Mouse (Mus musculus) ovary, adult 18-20 months (tissue): ENCODE data around the gene Magi2.
"Not testable (repeated sequence)": the region's sequence is repeated elsewhere in the genome, so short reads cannot be mapped to it uniquely, and the experiment has no call there.

Experiments used
- DNase-seq: peaks from one replicate; pipeline ENCODE4 v3.0.0; 2022; ENCODE audit warnings: low spot score, mixed read lengths

Magi2 gene

DNA sequence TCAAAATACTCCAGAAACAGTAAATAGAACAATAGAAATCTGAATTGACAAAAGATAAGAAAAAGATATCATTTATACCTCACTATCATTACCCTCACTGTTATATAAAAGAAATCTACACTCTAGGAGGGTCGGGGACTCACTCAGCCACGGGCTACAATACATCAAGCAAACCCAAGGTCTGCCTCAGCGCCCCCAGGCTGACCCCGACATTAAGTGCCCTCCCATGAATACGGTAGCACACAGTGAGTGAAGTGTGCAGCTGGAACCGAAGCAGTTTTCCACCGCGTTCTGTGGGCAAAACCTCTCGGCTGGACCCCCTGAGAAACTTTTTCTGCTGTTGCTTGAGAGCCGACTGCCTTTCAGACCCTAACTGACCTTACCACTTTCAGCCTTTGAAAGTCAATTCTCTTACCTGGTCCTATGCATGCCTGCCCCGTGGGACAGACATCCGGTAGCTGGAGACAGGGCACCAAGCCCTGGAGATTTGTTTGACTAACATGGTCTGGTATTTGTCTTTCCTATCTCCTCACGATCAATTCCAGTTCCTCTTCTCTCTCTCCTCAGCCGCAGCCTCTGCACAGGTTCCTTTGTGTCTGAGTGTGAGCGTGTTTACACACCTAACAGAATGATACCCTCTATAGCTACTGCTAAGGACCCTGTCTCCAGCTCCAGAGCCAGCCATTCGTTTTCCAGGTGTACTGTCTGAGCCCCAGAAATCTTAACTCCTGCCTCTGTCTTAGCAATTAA lies 1285.7 kb downstream of the Magi2 start:
- no peak for DNase-seq

DNA sequence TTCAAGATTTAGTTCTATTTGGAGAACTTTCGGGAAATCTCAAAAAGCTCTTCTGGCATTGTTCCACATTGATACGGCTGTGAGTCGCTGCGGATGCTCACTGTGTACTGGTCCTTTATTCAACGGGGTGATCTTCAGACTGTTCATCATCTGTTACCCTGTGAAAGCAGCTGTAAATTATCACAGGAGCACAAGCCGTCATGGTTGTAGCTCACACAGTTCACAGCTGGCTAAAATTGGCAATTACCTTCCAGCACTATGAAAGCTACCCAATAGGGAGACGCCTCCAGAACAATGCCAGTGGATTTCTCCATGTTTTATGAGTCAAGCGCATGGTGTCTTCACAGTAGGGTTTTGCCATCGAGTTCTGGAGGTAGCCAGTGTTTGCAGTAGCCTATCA lies 1294.8 kb downstream of the Magi2 start:
- DNase-seq: no peak

DNA sequence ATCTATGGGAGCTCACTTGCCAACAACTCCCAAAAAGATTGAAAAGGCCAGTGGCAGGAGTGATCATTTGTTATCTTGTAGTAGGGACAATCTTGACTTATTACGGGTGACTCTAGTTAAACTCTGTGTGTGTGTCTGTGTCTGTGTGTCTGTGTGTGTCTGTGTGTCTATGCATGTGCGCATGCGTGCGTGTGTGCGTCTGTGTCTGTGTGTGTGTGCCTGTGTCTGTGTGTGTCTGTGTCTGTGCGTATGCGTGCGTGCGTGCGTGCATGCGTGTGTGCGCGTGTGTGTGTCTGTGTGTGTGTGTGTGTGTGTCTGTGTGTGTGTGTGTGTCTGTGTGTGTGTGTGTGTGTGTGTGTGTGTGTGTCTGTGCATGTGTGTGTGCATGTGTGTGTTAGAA lies 1295.2 kb downstream of the Magi2 start:
- no peak for DNase-seq

DNA sequence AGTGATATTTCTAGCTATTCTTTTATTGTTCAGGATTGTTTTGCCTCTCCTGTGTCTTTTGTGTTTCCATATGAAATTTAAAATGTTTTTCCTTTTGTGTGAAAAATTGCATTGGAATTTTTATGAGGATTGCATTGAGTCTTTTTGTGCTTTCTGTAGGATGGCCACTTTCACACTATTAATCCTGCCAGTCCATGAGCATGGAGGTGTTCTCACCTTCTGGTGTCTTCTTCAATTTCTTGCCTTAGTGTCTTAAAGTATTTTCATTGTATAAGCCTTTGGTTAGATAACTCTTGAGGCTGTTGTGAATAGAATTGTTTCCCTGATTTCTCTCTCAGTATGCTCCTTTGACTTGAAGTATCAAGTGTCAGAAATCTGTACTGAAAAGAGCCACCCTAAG lies 1296.9 kb downstream of the Magi2 start:
- no peak for DNase-seq

DNA sequence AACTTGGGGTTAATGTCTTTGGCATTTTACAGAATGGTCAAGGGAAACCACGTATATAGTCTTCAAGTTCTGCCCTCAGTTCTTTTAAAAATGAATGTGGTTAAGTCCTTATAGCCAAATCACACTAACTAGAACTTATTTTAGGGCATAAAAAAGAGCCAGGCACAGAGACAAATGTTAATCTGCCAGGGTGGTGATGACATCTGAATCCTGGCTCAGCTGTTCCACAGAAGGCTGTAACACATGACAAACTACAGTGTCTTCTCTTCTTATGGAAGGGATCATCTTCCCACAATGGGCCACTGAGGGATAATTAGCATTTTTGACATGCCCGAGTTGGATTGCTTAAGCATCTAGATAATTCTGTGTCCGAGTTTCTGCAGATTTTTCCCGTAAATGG lies 1299.8 kb downstream of the Magi2 start:
- not testable (repeated sequence) for DNase-seq

DNA sequence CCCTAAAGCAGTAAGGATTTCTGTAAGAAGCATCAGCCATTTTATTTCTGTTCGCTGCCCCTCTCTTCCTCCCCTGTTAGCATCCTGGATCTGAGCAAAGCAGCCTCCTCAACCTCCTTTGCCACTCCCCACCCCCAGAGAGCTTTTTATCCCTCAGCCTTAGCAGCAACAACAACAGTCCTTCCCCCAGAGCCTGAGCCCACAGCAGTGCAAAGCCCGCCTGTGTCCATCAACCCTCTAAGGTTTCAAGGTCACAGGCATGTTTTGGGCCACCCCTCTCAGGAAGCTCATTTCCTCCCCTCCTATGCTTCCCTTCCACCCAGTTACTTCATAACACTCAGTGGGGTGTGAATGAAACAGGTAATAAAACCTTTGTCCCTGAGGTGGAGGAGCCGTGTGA lies 1309.7 kb downstream of the Magi2 start:
- DNase-seq: no peak

DNA sequence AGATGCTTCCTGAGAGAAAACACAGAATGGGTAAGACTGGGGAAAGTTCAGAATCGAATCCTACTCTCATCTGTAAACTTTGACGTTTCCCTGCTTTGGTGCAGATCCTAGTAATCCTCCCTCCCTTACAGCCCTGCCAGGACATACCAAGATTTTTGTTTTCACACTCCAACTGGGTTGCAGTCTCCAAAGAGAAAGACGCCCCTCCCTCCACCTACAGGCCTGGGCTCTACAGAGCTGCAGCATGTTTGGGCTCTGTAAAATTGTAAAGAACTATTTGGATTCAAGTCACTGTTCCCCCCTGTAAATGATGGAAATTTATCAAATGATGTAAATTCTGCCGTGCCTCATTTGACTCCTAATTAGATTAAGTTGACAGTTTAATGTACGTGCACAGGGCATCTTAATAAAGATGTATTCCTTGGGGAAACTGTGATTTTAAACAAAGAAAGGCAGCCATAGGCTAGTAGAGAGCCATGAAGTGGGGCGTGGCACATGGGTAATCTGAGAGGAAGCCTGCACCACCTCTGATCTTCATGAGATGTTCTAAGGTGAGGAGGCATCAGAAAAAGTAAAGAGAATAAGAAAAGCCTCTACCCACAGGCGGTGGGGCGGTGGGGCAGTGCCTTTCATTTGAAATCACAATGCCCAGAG lies 1310.7 kb downstream of the Magi2 start:
- DNase-seq: no peak

DNA sequence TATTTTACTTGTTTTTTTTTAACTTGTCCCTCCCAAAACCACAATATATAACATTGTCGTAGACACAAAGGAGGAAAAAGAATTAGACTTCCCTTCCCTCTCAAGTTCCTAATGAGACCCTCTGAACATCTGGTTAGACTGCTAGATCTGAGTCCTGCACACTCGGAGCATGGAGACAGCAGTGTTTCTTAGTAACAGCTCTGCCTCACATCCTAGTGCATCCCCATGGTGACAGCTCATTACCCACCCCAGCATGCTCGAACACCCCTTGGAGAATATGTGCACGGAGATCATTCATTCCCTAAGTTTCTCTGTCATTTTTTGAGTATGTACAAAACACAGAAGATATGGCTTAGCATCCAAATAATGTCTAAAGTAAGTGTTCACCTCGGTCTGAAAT lies 1317.5 kb downstream of the Magi2 start:
- DNase-seq: no peak

DNA sequence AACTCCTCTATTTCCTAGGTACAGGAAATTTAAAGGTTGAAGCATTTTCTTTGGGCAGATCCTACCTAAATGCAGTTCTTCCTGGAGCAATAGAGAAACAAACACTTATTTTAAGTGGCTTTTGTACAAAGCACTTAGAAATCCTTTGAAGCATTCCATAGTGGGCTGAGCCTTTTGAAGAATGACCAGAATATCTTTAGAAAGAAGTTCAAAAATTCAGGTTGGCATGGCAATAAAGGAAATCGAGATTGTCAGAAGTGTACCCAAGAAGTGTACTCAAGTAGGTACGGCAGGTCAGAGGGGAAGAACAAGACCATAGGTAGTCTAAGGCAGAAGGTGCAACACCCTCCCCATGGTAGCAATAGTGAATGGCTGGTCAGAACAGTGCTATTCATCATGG lies 1332.5 kb downstream of the Magi2 start:
- no peak for DNase-seq

DNA sequence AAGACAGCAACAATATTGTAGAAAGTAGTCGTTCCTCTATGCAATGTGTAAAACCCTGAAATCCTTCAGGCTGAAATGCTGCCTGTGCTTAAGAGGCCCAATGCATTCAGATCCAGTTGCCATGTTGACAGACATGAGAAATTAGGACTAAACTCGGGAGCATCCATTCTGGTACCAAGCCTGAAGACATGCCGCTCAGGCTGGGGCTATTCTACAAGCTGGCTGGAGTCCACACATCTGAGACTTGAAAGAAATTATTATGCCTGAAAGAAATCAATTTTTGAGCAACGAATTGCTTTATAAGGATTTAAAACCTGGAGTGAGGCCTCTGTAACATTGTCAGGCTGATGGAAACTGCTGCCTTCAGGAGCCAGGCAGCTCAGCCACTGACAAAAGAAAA lies 1333.0 kb downstream of the Magi2 start:
- DNase-seq: no peak

DNA sequence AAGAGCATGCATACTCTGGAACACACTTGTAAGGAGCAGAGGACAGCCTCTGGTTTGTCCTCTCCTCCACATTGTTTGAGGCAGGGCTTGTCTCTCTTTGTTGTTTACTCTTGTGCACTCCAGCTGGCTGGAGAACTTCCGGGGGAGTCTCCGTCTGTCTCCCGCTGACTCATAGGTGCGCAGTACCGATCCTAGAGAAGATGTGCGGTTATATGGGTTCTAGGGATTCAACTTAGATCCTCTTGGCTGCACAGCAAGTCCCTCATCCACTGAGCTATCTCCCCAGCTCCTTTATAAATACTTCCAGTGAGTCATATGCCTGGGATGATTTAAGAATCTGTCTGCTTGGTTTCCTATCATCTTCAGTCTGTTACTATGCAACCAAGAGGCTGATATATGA lies 1341.6 kb downstream of the Magi2 start:
- DNase-seq: no peak

DNA sequence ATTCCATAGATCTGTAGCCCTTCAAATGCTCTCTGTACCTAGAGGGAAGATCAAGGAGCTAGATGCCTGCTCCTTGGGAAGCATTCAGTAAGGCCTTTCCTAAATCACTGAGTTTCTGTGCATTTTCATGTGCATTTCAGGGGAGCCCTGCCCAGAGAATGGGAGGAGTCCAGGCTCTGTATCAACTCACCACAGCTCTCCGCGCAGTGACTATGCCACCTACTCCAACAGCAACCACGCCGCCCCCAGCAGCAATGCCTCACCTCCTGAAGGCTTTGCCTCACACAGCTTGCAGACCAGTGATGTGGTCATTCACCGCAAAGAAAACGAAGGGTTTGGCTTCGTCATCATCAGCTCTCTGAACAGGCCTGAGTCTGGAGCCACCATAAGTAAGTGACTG lies 1342.1 kb downstream of the Magi2 start:
- DNase-seq: no peak

DNA sequence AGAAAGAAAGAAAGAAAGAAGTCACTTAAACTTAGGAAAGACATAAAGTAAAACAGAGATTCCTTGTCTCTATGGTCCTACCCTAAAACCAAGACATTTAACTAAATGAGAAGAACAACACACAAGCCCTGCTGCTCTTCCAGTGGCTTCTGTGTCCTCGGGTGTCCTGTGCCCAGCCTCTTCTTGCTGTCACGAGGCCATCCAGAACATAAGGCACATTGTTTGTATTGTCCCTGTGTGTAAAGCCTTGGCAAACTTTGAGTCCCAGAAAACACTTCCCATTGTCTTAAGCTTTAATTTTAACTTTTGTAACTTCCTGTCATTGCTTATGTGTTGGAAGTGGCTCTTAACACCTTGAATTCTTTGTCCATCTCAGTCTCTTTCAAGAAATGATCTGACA lies 1348.0 kb downstream of the Magi2 start:
- no peak for DNase-seq

DNA sequence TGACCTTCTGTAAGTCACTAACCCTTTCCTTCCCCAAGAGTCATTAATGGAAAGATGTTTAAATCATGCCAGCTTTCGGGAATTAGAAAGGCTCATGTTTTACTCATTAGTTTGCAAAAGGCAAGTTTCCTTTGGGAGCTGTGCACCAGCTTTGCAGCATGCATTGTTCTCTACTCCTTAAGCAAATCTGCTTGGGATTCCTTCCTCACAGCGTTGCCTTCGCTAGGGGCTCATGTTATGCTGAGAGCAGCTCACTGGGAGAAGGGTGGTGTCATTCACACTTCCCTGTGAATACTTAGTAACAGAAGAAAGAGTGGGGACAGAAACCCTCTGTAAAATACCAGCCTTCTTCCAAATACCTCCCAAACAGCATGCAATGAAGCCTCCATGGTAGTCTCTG lies 1349.0 kb downstream of the Magi2 start:
- DNase-seq: no peak

DNA sequence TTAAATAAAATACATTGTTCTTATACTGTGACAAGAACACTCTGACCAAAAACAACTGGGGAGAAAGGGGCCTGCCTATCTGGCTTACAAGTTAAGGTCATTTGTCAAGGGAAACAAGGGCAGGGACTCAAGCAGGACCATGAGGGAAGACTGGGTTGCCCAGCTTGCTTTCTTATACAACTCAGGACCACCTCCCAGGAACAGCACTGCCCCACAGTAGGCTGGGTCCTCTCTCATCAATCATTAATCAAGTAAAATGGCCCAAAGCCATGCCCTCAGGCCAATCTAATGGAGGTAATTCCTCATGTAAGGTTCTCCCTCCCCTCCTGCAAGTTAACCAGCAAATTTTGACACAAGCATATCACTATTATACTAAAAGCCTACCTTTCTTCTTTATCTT lies 1349.4 kb downstream of the Magi2 start:
- DNase-seq: no peak

DNA sequence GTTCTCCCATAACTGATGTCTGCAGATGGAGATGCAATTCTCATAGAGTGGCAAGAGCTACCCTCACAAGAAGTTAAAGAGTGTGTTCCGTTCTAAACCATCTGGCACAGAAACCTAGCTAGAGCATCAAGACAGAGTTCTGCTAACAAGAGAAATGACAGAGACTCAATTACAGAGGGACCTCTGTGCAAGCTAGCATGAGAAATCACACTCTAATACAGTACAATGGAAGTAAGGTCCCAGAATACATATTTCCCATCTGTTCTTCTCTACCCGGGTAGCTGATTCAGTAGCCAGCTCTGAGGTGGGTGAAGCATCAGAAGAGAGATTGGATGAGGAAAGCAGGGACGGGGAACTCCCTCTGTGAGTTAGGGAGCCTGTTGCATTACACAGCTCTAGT lies 1351.8 kb downstream of the Magi2 start:
- no peak for DNase-seq

DNA sequence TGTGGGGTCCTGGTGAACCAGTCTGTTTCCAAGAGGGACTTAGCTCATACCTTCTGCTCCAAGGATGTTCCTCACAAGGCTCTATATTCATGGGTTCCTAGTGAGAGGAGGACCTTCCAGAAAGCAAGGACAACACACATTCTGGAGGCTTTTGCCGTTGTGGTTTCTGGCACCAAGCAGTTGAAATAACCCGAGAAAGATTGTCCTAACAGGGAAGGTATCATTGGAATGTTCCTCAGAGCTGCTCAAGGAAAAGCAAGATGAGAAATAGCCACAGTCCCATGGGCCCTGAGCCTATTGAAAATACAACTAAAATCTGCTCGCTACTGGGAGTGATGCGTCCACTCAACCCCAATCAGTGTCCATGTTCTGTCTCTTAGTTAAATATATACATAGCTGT lies 1353.8 kb downstream of the Magi2 start:
- no peak for DNase-seq

DNA sequence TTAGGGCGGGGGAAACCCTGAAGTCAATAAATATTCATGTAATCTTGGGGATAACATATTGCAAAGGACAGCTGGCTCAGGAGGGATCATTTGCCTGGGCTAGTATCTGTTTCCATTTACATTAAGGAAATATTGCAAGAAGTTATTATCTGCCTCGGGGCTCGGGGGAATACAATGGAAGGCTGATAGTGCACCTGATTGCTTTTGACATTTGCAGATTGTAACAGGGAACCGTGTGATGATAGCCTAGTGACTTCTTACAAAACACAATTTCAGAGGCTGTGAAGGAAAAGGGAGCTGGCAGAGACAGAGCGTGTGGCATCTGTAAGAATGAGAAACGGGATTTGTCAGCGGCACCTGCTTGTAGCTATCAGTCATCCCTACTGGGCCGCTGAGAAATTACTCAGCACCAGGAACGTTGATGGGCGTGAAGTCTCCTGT lies 1356.2 kb downstream of the Magi2 start:
- DNase-seq: no peak

DNA sequence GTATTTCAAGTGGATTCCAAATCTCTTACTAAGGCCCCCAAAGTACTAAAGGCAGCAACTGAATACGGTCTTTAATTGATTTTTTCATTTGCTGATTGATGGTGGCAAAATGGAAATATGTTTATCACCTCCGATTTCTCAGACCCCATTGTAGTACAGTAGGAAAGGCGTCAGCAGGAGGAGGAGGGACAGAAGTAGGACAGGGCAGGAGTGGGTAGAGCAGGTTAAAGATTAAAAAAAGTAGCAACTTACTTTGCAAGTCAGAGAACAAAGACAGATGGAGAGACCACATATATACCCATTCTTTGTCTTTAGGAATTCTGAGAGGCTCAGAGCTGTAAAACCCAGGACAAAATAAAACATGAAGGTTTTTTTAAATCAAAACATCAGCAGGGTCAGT lies 1356.8 kb downstream of the Magi2 start:
- no peak for DNase-seq

DNA sequence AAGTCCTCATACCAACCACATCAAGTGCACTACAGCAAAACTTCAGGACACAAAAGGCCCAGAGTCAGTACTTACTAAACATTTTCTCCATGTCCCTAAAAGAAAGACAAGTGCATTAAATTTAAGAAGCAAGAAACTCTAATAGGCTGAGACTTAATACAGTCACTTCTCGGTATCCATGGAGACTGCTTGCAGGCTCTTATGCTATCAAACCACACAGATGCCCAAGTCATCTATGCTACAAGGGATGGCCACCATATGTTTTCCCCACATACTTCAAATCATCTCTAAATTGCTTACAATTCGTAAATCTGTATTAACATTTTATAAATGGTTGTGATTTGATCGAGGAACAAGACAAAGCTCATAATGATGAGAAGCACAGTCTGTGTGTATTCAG lies 1357.9 kb downstream of the Magi2 start:
- no peak for DNase-seq

DNA sequence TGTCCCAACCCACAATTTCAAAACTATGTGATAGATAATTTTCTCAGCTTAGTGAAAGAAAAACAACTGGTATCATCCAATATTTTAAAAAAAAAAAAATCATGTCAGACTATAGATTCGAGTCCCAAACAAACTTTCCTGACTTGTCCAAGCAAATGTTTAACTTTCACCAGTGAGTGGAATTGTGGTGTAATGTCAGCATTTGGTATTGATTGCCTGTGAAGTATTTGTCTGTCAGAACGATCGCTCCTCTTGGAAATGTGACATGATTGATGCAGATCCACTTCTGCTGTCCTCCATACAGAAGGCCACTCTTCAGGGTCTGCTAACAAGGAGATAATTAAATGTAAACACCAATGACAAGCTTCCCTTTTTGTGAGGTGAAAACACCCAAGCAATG lies 1362.9 kb downstream of the Magi2 start:
- no peak for DNase-seq

DNA sequence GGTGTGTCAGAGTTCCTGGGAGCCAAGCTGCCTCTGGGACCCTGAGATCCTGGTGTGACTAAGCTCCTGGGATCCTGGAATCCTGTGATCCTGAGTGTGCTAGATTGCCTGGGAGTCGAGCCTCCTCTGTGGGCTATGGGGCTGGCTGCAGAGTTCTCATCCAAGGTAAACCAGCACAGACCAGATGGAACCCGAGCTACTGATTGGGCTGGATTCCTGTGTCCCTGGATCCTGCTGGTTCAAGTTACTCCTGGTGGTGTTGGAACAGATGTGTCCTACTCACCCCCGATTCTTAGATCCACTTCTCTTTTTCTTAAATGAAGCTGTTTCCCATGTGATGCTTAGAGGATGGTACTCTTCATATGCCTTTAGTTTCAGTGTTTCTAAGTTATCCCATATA lies 1371.4 kb downstream of the Magi2 start:
- DNase-seq: no peak

DNA sequence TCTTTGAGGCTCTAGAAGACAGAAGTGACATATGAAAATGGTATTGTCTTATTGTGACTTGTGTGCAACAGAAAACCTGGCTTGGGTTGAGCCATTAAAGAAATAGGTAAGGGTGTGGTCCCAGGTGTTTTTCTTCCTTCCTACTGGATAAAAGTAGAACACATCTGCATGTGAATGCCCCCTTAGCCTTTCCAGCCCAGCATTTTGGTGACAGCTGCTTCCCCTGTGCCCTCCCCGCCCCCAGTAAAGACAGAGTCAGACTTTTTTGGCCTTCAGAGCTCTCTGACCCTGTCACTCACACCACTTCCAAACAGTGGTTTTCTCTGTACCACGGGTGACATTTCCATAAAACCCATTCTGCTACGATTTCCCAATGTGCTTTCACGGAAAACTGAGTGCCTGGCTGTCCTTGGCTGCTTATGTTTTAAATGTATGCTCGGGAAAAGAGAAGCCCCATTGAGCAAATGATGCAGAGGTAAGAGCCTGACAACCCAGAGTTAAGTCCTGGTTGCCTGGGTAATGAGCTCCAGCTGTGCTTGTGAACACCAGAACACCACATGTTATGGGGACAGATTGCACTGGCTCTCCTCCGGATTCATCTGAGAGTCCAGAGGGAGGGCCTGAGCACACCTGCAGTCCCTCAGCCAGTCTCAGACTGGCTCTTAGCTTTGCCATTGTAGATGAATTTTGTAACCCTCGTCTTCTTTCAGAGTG lies 1377.1 kb downstream of the Magi2 start:
- no peak for DNase-seq
